Mouse (Mus musculus): Measurements from ENCODE around the gene Pdcd6ip. TPM values are rescaled to one million over a fixed set of nuclear protein-coding genes. Genes with fewer than 3 reads are reported as not detected.

Gene Pdcd6ip
- 99.5 and 113 TPM in 2 replicates for polyA plus RNA-seq (2015; fragmentation: Nextera tagmentation; extraction: Ambion mirVana)

- ATAC-seq (ENCODE audit: insufficient read depth, low FRiP score) = peak; percentile 91
- Histone ChIP-seq H3K36me3 (ENCODE audit: control insufficient read depth, insufficient read depth, low read length) (no peaks in the 10 kb centered on the region), H3K9me3 (replicated peaks; ENCODE audit: control insufficient read depth, low read length) (no peaks in the 10 kb centered on the region), H3K4me3 (replicated peaks; ENCODE audit: low read length) (peak within 1 kb of the TSS; percentile 94), H3K9ac (ENCODE audit: low read length) (peak within 1 kb of the TSS; percentile 97), H3K4me2 (ENCODE audit: low read depth, low read length) (peak within 1 kb of the TSS; percentile 69), H3K27me3 (ENCODE audit: control insufficient read depth, insufficient read depth, low read length) (no peaks in the 10 kb centered on the region), H3K27ac (ENCODE audit: low read length) (peak within 1 kb of the TSS; percentile 94), H3K4me1 (ENCODE audit: control insufficient read depth, insufficient read depth, low read length) (peaks cover 14% of the 10 kb centered on the region)
- under 1% methylated on average over 77 of the region's 77 CpGs for WGBS
Measured at GRCm38 (mm10) chr9:113707481-113708360, at the start of gene Pdcd6ip. Gene Pdcd6ip, minus strand, starts transcription at chr9:113708259.

- 85% methylated on average over 15 of the region's 15 CpGs for WGBS
- no peaks in the 10 kb centered on the region for H3K27me3 ChIP-seq (ENCODE audit: control insufficient read depth, insufficient read depth, low read length)
- no peak overlapping the region for H3K9ac ChIP-seq (ENCODE audit: low read length)
- H3K4me1 ChIP-seq (ENCODE audit: control insufficient read depth, insufficient read depth, low read length) = 0 out of 2 replicates have a peak, but pooled peaks cover 4% of the 10 kb centered on the region
- no peaks in the 10 kb centered on the region for H3K9me3 ChIP-seq (replicated peaks; ENCODE audit: control insufficient read depth, low read length)
- no peak overlapping the region for H3K4me2 ChIP-seq (ENCODE audit: low read depth, low read length)
- no peak overlapping the region for H3K27ac ChIP-seq (ENCODE audit: low read length)
- no peak for ATAC-seq (ENCODE audit: insufficient read depth, low FRiP score)
- no peak overlapping the region for H3K4me3 ChIP-seq (replicated peaks; ENCODE audit: low read length)
- H3K36me3 ChIP-seq (ENCODE audit: control insufficient read depth, insufficient read depth, low read length) = 0 out of 2 replicates have a peak, but pooled peaks cover 3% of the 10 kb centered on the region
Measured at GRCm38 (mm10) chr9:113755888-113756719, 48.0 kb upstream of the Pdcd6ip start.

GRCm38 (mm10) chr9:113749356-113749755 lies 41.3 kb upstream of the Pdcd6ip start:
- Histone ChIP-seq H3K4me1 (ENCODE audit: control insufficient read depth, insufficient read depth, low read length) (no peaks in the 10 kb centered on the region), H3K4me2 (ENCODE audit: low read depth, low read length) (no peak overlapping the region), H3K27me3 (ENCODE audit: control insufficient read depth, insufficient read depth, low read length) (no peaks in the 10 kb centered on the region), H3K4me3 (replicated peaks; ENCODE audit: low read length) (no peak overlapping the region), H3K9me3 (replicated peaks; ENCODE audit: control insufficient read depth, low read length) (no peaks in the 10 kb centered on the region), H3K9ac (ENCODE audit: low read length) (no peak overlapping the region), H3K27ac (ENCODE audit: low read length) (no peak overlapping the region), H3K36me3 (ENCODE audit: control insufficient read depth, insufficient read depth, low read length) (0 out of 2 replicates have a peak, but pooled peaks cover 3% of the 10 kb centered on the region)
- no peak for ATAC-seq (ENCODE audit: insufficient read depth, low FRiP score)
- 57% methylated on average over 7 of the region's 7 CpGs for WGBS

- no peaks in the 10 kb centered on the region for H3K36me3 ChIP-seq (ENCODE audit: control insufficient read depth, insufficient read depth, low read length)
Measured at GRCm38 (mm10) chr9:113743291-113743690, 35.2 kb upstream of the Pdcd6ip start.

GRCm38 (mm10) chr9:113742361-113742794 lies 34.3 kb upstream of the Pdcd6ip start:
- Histone ChIP-seq H3K36me3 (ENCODE audit: control insufficient read depth, insufficient read depth, low read length) (no peaks in the 10 kb centered on the region), H3K4me3 (replicated peaks; ENCODE audit: low read length) (peak overlapping the region; percentile 94), H3K27ac (ENCODE audit: low read length) (no peak overlapping the region), H3K4me1 (ENCODE audit: control insufficient read depth, insufficient read depth, low read length) (peaks cover 12% of the 10 kb centered on the region), H3K4me2 (ENCODE audit: low read depth, low read length) (peak overlapping the region; percentile 96), H3K27me3 (ENCODE audit: control insufficient read depth, insufficient read depth, low read length) (no peaks in the 10 kb centered on the region), H3K9ac (ENCODE audit: low read length) (peak overlapping the region; percentile 91), H3K9me3 (replicated peaks; ENCODE audit: control insufficient read depth, low read length) (no peaks in the 10 kb centered on the region)
- no peak for ATAC-seq (ENCODE audit: insufficient read depth, low FRiP score)
- WGBS = 2% methylated on average over 17 of the region's 17 CpGs

More at GRCm38 (mm10) chr9:113743291-113743690, 35.2 kb upstream of the Pdcd6ip start:
- Histone ChIP-seq H3K4me3 (replicated peaks; ENCODE audit: low read length) (no peak overlapping the region), H3K4me1 (ENCODE audit: control insufficient read depth, insufficient read depth, low read length) (peaks cover 12% of the 10 kb centered on the region), H3K9ac (ENCODE audit: low read length) (peak overlapping the region; percentile 35; the same call in 1 of the 2 replicates), H3K27ac (ENCODE audit: low read length) (no peak overlapping the region), H3K27me3 (ENCODE audit: control insufficient read depth, insufficient read depth, low read length) (no peaks in the 10 kb centered on the region), H3K4me2 (ENCODE audit: low read depth, low read length) (peak overlapping the region; percentile 96; the same call in 1 of the 2 replicates), H3K9me3 (replicated peaks; ENCODE audit: control insufficient read depth, low read length) (no peaks in the 10 kb centered on the region)
- ATAC-seq (ENCODE audit: insufficient read depth, low FRiP score) = no peak
- 54% methylated on average over 3 of the region's 3 CpGs for WGBS

- peak overlapping the region; percentile 94 for H3K4me3 ChIP-seq (replicated peaks; ENCODE audit: low read length)
- ATAC-seq (ENCODE audit: insufficient read depth, low FRiP score) = peak; percentile 66
- H3K27ac ChIP-seq (ENCODE audit: low read length) = peak overlapping the region; percentile 84
- H3K27me3 ChIP-seq (ENCODE audit: control insufficient read depth, insufficient read depth, low read length) = no peaks in the 10 kb centered on the region
- no peaks in the 10 kb centered on the region for H3K36me3 ChIP-seq (ENCODE audit: control insufficient read depth, insufficient read depth, low read length)
- H3K9ac ChIP-seq (ENCODE audit: low read length) = peak overlapping the region; percentile 91
- no peaks in the 10 kb centered on the region for H3K9me3 ChIP-seq (replicated peaks; ENCODE audit: control insufficient read depth, low read length)
- peak overlapping the region; percentile 96 for H3K4me2 ChIP-seq (ENCODE audit: low read depth, low read length)
- WGBS = under 1% methylated on average over 58 of the region's 64 CpGs
- peaks cover 12% of the 10 kb centered on the region for H3K4me1 ChIP-seq (ENCODE audit: control insufficient read depth, insufficient read depth, low read length)
Measured at GRCm38 (mm10) chr9:113741637-113742137, 33.6 kb upstream of the Pdcd6ip start.

- Histone ChIP-seq H3K4me2 (ENCODE audit: low read depth, low read length) (peak within 1 kb of the TSS; percentile 96), H3K27me3 (ENCODE audit: control insufficient read depth, insufficient read depth, low read length) (no peaks in the 10 kb centered on the region), H3K9me3 (replicated peaks; ENCODE audit: control insufficient read depth, low read length) (no peaks in the 10 kb centered on the region), H3K4me1 (ENCODE audit: control insufficient read depth, insufficient read depth, low read length) (peaks cover 12% of the 10 kb centered on the region), H3K36me3 (ENCODE audit: control insufficient read depth, insufficient read depth, low read length) (no peaks in the 10 kb centered on the region), H3K27ac (ENCODE audit: low read length) (peak within 1 kb of the TSS; percentile 84), H3K9ac (ENCODE audit: low read length) (peak within 1 kb of the TSS; percentile 91), H3K4me3 (replicated peaks; ENCODE audit: low read length) (peak within 1 kb of the TSS; percentile 94)
- WGBS = under 1% methylated on average over 62 of the region's 63 CpGs
- ATAC-seq (ENCODE audit: insufficient read depth, low FRiP score) = peak; percentile 96
Measured at GRCm38 (mm10) chr9:113741108-113741636, 33.1 kb upstream of the Pdcd6ip start, which contains the start of gene Clasp2. Gene Clasp2, plus strand, starts transcription at chr9:113741473.

- ATAC-seq (ENCODE audit: insufficient read depth, low FRiP score) = no peak
- 71% methylated on average over 6 of the region's 6 CpGs for WGBS
- peaks cover 12% of the 10 kb centered on the region for H3K4me1 ChIP-seq (ENCODE audit: control insufficient read depth, insufficient read depth, low read length)
Measured at GRCm38 (mm10) chr9:113738941-113739340, 30.9 kb upstream of the Pdcd6ip start.

More at GRCm38 (mm10) chr9:113738941-113739340, 30.9 kb upstream of the Pdcd6ip start:
- no peaks in the 10 kb centered on the region for H3K27me3 ChIP-seq (ENCODE audit: control insufficient read depth, insufficient read depth, low read length)
- no peaks in the 10 kb centered on the region for H3K9me3 ChIP-seq (replicated peaks; ENCODE audit: control insufficient read depth, low read length)
- no peak overlapping the region for H3K4me3 ChIP-seq (replicated peaks; ENCODE audit: low read length)
- H3K4me2 ChIP-seq (ENCODE audit: low read depth, low read length) = no peak overlapping the region
- H3K9ac ChIP-seq (ENCODE audit: low read length) = no peak overlapping the region
- no peak overlapping the region for H3K27ac ChIP-seq (ENCODE audit: low read length)
- no peaks in the 10 kb centered on the region for H3K36me3 ChIP-seq (ENCODE audit: control insufficient read depth, insufficient read depth, low read length)
